Mouse (Mus musculus): ENCODE results near the gene Synj2.

- TF ChIP-seq EP300 (optimal IDR thresholded peaks at IDR 0.05) = no peak
- TF ChIP-seq CTCF (IDR thresholded peaks at IDR 0.05; ENCODE audit: low read depth) = no peak; the same call in 1 of the 2 replicates
Measured at GRCm38 (mm10) chr17:5975099-5975977, 34.3 kb downstream of the Synj2 start.

Measured in stomach, postnatal 0 days (tissue).